Mouse (Mus musculus) right cerebral cortex, postnatal 4 days (tissue): ENCODE data around the gene Kcp.
A peak's percentile ranks its signal among the peaks of the same experiment; 100 is the strongest.

ENCODE experiments used
- DNase-seq: peaks from one replicate; pipeline ENCODE4 v3.0.0-alpha.2; 2022

Gene Kcp

GRCm38 (mm10) chr6:29449858-29450257 is 57.9 kb downstream of the Kcp start:
- DNase-seq: no peak

DNA sequence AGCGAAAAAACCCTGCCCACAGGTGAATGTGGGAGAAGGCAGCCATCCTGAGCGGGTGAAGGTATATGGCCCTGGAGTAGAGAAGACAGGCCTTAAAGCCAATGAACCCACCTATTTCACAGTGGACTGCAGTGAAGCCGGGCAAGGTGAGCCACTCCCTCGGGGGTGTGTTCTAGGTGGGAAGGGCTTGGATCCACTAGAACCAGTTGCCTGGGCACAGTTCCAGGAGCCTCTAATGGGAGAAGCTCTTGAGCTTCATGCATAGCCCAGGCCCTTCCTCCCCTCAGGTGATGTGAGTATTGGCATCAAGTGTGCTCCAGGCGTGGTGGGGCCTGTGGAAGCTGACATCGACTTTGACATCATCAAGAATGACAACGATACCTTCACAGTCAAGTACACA is 62.4 kb downstream of the Kcp start:
- no peak for DNase-seq

DNA sequence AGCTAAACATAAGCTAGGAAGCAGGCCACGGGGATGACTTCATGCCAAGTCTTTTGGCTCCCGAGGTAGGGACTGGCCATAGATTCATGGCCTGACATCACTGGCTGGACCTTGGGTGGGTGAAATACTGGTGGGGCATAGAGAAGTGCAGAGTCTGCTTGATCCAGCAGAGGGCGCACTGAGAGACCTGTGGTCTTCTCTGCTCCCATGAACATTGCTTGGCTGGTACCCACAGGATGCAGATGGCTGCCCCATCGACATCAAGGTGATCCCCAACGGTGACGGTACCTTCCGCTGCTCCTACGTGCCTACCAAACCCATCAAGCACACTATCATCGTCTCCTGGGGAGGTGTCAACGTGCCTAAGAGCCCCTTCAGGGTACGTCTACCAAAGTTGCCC is 63.0 kb downstream of the Kcp start:
- no peak for DNase-seq

DNA sequence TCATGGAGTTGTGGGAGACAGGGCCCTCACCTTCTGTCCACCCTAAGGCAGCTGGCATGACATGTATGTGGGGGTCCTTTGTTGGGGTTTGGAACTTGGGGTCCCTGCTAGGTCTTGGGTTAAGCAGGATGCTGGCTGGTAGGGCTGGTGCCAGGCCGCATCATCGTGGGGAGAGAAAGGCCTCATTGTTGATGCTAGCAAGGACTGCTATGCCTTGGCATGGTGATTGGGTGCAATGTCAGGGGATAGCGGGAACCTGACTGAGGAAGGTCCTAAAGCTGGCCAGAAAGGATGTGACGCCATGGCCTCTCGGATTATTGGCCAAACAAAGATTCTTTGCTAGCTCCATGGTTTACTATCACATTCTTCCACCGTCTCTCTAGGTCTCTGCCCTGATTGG is 68.0 kb downstream of the Kcp start:
- DNase-seq: no peak

DNA sequence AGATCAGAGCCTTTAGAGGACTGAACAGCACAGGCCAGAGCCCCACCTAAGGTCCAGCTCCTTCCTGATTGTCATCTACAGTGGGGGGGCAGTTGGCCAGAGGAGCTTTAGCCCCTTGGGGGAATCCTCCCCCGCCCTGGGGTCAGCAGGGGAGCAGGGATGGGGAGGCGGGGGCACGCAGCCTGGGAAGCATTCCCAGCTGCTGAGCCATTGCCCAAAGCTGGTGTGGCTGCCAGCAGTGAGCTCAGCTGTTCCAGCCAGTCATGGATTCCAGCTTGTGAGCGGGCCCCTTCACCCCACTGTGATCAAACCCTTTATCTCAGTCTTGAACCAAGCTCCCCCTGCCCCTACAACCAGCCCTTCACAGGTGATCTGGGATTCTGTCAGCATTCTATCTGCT is 68.5 kb downstream of the Kcp start:
- DNase-seq: no peak

- no peak for DNase-seq
These were observed 71.3 kb downstream of the Kcp start for GRCm38 (mm10) chr6:29436461-29436934.

GRCm38 (mm10) chr6:29435940-29436451 is 71.8 kb downstream of the Kcp start:
- DNase-seq: no peak

DNA sequence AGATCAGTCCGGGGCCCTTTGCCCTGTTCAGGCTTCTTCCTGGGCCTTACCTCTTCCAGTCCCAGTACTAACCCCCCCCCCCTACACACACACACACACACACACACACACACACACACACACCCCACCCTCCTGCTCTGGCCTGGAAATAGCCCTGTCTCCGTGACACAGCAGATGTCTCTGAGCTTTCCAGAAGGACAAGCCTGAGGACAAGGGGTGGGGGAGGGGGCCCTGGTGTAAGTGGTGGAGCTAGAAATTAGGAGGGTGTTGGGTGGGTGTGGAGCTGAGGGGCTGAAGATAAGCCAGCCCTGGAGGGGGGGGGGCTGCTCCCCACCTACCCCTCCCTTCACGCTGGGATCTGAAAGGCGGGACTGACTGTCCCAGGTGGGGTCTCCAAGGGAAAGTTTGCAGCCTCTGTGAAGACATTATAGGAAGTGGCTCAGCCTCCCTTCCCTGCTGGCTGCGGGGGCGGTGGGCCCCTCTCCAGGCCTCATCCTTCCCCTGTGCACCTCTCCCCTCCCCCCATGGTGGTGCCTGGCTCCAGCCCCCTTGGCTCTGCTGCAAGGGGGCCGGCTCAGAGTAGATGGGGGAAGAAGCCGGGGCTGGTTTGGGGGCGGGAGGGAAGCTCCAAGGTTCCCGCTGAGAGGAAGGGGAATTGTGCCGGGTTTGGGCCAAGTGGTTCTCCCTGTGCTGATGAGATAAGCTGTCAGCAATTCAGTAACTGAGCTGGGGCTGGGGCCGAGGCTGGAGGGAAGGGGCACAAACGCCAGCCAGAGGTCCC is 72.7 kb downstream of the Kcp start:
- DNase-seq: peak; percentile 34

GRCm38 (mm10) chr6:29433804-29434795 is 73.7 kb downstream of the Kcp start:
- DNase-seq: no peak

DNA sequence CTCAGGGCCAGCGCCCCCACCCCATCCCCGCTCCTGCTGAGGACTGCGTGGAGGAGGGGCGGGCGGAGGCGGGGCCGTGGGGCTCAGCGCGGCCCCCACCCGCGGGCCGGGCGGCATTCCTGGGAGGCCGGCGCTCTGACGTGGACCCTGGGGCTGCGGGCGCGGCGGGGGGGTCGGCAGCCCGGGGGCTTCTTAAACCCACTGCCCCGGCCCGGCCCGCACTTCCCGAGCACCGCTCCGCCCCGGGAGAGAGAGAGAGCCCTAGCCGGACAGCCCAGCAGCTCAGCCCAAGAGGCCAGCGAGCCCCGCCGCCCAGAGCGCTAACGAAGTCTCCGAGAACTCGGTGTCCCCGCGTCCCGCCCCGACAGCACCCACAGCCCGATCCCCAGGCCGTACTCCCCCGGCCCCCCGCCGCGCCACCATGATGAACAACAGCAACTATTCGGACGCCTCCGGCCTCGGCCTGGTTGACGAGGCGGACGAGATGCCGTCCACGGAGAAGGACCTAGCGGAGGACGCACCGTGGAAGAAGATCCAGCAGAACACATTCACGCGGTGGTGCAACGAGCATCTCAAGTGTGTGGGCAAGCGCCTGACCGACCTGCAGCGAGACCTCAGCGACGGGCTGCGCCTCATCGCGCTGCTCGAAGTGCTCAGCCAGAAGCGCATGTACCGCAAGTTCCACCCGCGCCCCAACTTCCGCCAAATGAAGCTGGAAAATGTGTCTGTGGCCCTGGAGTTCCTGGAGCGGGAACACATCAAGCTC is 74.5 kb downstream of the Kcp start, which contains the start of gene Flnc:
Flnc (plus strand) TSS at position 219 of the 766 bp plus-strand sequence.
- peak; percentile 20 for DNase-seq

- no peak for DNase-seq
These were observed 75.1 kb downstream of the Kcp start for GRCm38 (mm10) chr6:29432676-29433037.

GRCm38 (mm10) chr6:29432156-29432555 is 75.6 kb downstream of the Kcp start:
- no peak for DNase-seq

- DNase-seq: no peak
These were observed 76.3 kb downstream of the Kcp start for GRCm38 (mm10) chr6:29431473-29431872.

GRCm38 (mm10) chr6:29430681-29431420 is 76.9 kb downstream of the Kcp start:
- DNase-seq: no peak

DNA sequence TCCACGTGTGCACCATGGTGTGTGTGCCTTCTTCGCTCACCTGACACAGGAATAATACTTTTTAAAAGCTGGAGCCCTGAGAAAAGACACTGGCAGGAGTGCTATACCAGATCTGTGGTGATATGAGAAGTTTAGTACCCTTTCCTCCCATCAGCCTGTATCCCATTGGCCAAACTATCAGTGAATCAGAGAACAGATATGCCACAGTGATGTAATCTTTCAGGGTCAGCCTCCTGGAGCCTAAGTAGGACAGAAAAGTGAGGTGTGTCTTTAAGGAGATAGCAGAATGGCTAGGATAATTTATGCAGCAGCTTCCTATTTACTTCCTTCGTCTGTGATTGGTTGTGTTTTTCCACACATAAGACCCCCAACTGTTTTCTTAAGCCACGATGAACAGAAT is 79.6 kb downstream of the Kcp start:
- DNase-seq: no peak

DNA sequence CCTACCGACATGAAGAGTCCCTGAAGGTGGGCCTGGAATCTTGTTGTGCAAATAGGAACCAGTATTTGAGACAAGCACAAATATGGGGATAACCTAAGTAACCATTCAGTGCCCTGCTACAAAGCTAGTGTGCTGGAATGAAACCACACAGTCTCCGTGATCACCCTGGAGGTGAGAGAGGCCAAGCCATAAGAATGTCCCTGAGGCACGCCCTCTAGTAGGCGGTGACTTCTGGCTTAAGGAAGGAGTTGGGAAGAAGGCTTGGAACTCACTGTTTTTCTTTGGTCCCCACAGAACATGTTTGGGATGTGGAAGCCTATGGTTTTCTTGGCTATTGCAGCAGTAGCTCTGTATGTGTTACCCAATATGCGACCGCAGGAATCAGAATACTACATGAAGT is 81.4 kb downstream of the Kcp start:
- DNase-seq: no peak

DNA sequence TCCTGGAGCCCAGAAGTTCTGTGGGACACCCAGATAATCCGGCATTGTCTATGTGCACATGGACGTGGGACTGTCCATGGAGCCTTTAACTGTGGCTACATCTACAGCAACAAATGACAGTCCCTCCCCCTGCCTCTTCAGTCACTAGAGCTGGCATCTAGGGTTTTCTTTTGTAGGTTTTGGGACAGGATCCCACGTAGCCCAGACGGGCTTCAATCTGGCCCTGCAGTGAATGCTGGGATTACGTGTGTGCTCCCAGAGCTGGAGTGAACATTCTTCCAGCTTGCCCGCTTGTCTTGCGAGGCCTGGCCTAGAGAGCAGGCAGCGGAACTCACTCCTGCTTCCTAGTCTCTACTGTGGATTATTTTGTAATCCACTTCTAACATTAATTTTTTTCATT is 82.6 kb downstream of the Kcp start:
- DNase-seq: no peak
